Mouse (Mus musculus) hindbrain, embryonic 11.5 days (tissue): ENCODE measurements around the gene Atm. TPM values are rescaled to one million over a fixed set of nuclear protein-coding genes. Genes with fewer than 3 reads are reported as not detected.

Experiments used
- ATAC-seq: fragments of 200-750 bp; cut with Nextera tagmentation; 2 replicates; pipeline ENCODE4 v1.8.0; 2017; ENCODE audit warnings: mild to moderate bottlenecking, moderate TSS enrichment, moderate library complexity; ENCODE audit not compliant: low FRiP score
- DNase-seq: peaks from one replicate; pipeline ENCODE4 v3.0.0-alpha.2; 2015; ENCODE audit warnings: low spot score
- H3K27ac ChIP-seq: fragments of 300-500 bp; sonication (generic); 2 replicates; pipeline ENCODE4 v1.5.1; 2014; ENCODE audit warnings: mild to moderate bottlenecking, low read depth, low read length
- H3K27me3 ChIP-seq: fragments of 300-500 bp; sonication (generic); 2 replicates; pipeline ENCODE4 v1.6.1; 2014; ENCODE audit warnings: mild to moderate bottlenecking, low read length, moderate library complexity, mixed read lengths; ENCODE audit not compliant: control insufficient read depth, insufficient read depth
- H3K36me3 ChIP-seq: fragments of 300-500 bp; sonication (generic); 2 replicates; pipeline ENCODE4 v1.6.1; 2014; ENCODE audit warnings: mild to moderate bottlenecking, low read length, moderate library complexity, mixed read lengths; ENCODE audit not compliant: control insufficient read depth, insufficient read depth
- H3K4me1 ChIP-seq: fragments of 300-500 bp; sonication (generic); replicated peaks from 2 replicates; pipeline ENCODE4 v1.6.1; 2014; ENCODE audit warnings: low read length, mixed read lengths; ENCODE audit not compliant: control insufficient read depth, insufficient read depth
- H3K4me2 ChIP-seq: fragments of 300-500 bp; sonication (generic); replicated peaks from 2 replicates; pipeline ENCODE4 v1.6.1; 2014; ENCODE audit warnings: mild to moderate bottlenecking, low read depth, low read length
- H3K4me3 ChIP-seq: fragments of 300-500 bp; sonication (generic); 2 replicates; pipeline ENCODE4 v1.5.1; 2014; ENCODE audit warnings: low read depth, low read length
- H3K9ac ChIP-seq: fragments of 300-500 bp; sonication (generic); 2 replicates; pipeline ENCODE4 v1.6.1; 2014; ENCODE audit warnings: low read depth, low read length
- H3K9me3 ChIP-seq: fragments of 300-500 bp; sonication (generic); 2 replicates; pipeline ENCODE4 v1.6.1; 2016; ENCODE audit warnings: low read length; ENCODE audit not compliant: control insufficient read depth
- WGBS: fragments of 180-500 bp; shearing (Covaris S2); extraction: QIAGEN DNeasy Blood & Tissue Kit; methylation state at CpG from one replicate; pipeline ENCODE4 v1.1.7; 2014; 5-methylcytosine and 5-hydroxymethylcytosine counted together
- polyA plus RNA-seq: library from polyadenylated mRNA; unstranded; fragments of >200 nt; fragmentation: Nextera tagmentation; extraction: Ambion mirVana; gene quantifications from 2 replicates; pipeline ENCODE4 v1.2.1, GENCODE M21; 2014

Gene Atm
- polyA plus RNA-seq, 1 experiment from 2014 or later = 23.3 TPM

DNA sequence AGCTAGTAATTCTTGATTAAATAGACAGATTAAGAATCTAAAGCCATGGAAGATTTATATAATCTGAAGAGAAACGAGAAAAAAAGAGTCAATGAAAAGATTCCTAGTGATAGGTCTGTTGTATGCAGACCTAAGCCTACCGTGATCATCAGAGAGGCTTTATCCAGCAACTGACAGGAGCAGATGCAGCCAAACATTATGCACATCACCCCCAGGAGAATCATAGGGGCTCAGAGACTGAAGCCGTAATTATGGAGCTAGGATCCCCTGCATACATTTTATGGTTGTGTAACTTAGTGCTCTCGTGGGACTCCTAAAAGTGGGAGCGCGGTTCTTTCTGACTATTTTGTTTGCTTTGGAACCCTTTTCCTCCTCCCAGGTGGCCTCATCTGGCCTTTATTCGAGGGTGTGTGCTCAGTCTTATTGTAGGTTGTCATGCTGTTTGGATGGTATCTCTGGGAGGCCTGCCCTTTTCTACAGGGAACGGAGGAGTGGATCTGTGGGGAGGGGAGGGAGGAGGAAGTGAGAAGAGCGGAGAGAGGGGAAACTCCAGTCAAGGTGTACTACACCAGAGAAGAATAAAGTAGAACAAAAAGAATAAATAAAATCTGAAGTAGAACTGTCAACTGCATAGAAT lies 19.0 kb downstream of the Atm start:
- Histone ChIP-seq H3K9ac (no peak overlapping the region), H3K4me2 (no peak overlapping the region), H3K27ac (no peak overlapping the region), H3K27me3 (no peaks in the 10 kb centered on the region), H3K4me1 (no peaks in the 10 kb centered on the region), H3K4me3 (no peak overlapping the region), H3K36me3 (no peaks in the 10 kb centered on the region), H3K9me3 (no peaks in the 10 kb centered on the region)
- WGBS = 79% methylated on average over 9 of the region's 9 CpGs
- no peak for ATAC-seq
- no peak for DNase-seq

DNA sequence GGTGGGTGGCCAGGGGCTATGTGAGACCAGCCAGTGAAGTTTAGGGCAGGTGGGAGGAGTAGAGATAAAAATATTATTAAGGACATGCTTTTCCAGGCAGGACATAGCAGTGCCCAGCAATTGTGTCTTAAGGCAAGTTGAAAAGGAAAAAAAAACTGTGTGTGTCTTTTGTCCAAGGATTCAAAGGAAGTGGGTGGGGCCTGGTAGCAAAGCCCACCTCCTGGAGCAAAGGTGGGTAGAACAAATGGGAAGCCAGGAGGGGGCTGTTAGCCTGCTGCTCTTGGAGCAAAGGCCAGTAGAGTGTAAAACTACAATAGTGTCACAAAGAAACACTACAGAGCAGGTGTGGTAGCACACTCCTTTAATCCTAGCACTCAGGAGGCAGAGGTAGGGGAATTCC lies 22.4 kb downstream of the Atm start:
- no peak for DNase-seq
- H3K27me3 ChIP-seq = no peaks in the 10 kb centered on the region
- no peaks in the 10 kb centered on the region for H3K9me3 ChIP-seq
- H3K4me2 ChIP-seq = no peak overlapping the region
- H3K4me3 ChIP-seq = no peak overlapping the region
- no peaks in the 10 kb centered on the region for H3K36me3 ChIP-seq
- no peak for ATAC-seq
- H3K4me1 ChIP-seq = no peaks in the 10 kb centered on the region
- H3K27ac ChIP-seq = no peak overlapping the region
- no peak overlapping the region for H3K9ac ChIP-seq

DNA sequence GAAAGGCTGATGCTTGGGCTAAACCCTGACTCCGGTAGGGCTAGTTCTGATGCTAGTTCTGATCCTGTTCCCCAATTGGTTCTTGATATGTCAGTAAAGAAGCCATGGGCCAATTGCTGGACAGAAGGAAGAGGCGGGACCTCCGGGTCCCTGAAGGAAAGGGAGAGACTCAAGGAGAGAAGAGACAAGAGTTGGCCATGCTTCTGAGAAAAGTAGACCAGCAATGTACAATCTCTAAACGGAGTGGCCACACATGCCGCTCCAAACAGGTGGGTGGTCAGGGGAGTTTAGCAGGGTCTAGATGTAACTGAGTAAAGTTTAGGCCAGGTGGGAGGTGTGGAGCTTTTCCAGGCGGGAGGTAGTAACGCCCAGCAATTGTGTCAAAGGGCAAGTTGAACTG lies 28.5 kb downstream of the Atm start:
- Histone ChIP-seq H3K36me3 (no peaks in the 10 kb centered on the region), H3K9me3 (no peaks in the 10 kb centered on the region), H3K4me1 (no peaks in the 10 kb centered on the region), H3K27ac (no peak overlapping the region), H3K4me3 (no peak overlapping the region), H3K9ac (no peak overlapping the region), H3K4me2 (no peak overlapping the region), H3K27me3 (no peaks in the 10 kb centered on the region)
- 90% methylated on average over 7 of the region's 7 CpGs for WGBS
- ATAC-seq = no peak
- no peak for DNase-seq

DNA sequence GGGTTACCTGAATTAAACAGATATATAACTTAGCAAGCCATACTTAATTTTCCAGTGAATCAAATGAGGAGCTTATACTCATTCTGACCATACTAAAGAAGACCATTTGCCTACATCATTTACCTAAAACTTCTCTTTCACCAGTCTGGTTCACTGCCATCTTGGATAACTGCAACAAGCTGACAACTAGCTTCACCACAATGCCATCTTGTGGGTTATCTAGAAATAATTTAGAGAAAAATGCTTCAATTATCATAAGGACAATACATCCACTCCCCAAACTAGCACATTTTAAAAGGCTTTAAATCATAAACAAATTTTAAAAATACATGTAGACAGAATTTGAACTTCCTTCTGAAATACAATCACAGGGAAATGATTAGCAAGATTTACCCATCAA lies 50.7 kb downstream of the Atm start:
- H3K36me3 ChIP-seq = no peaks in the 10 kb centered on the region; the same call in 1 of the 2 replicates
- H3K9ac ChIP-seq = no peak overlapping the region
- no peaks in the 10 kb centered on the region for H3K9me3 ChIP-seq
- H3K27ac ChIP-seq = no peak overlapping the region
- no peaks in the 10 kb centered on the region for H3K27me3 ChIP-seq
- H3K4me2 ChIP-seq = no peak overlapping the region
- H3K4me1 ChIP-seq = no peaks in the 10 kb centered on the region
- DNase-seq (no peak), ATAC-seq (no peak)
- no peak overlapping the region for H3K4me3 ChIP-seq

DNA sequence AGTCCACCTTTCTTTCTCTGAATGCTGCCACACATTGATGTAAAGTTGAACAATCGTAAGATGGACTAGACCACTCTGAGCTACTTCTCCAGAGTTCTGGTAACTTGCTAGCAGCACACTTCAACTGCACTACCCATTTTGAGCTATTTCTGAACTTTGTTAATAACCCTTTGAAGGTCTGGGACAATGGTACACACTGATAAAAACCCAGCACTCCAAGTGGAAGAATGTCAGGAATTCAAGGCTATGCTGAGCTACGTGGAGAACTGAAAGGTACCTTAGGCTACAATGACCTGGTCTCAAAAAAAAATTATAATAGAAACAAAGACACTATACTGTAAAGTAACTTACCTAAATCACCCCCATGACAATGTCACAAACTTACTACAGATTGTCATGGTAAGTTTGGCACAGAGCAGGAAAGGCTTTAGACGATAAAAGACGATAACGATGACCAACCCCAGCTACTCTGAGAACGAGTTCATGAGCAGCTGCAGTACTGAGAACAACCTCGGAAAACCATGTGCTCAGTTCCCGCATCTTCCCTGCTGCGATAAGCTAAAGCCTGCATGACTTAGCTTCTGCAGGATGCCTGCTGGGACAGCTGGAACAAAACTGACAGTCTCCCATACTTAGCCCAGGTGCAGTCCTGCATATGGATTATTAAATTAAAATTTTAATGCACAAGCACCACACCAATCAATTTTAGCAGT lies 63.6 kb downstream of the Atm start:
- Histone ChIP-seq H3K27ac (no peak overlapping the region), H3K4me1 (no peaks in the 10 kb centered on the region), H3K4me2 (no peak overlapping the region), H3K4me3 (no peak overlapping the region), H3K27me3 (no peaks in the 10 kb centered on the region), H3K36me3 (no peaks in the 10 kb centered on the region), H3K9me3 (no peaks in the 10 kb centered on the region), H3K9ac (no peak overlapping the region)
- ATAC-seq (no peak), DNase-seq (no peak)
- WGBS = 93% methylated on average over 9 of the region's 9 CpGs

DNA sequence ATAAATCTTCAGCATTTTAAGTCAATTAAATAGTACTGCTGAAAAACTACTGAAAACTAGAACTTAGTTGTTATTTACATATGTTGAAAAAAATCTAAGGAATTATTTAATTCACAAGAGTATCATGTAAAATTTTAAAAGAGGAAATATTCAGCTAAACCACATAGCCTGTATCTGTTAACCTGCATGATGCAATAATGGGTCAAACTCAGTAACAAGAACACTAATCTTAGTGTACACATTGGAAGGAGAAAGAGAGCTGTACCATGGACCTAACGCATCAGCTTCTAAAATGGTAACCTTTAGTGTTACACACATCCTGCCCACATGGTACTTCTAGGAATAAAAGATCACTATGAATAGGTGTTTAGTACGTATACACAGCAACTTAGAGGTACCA lies 84.5 kb downstream of the Atm start:
- Histone ChIP-seq H3K9ac (no peak overlapping the region), H3K9me3 (no peaks in the 10 kb centered on the region), H3K4me1 (no peaks in the 10 kb centered on the region), H3K4me3 (no peak overlapping the region), H3K36me3 (no peaks in the 10 kb centered on the region), H3K27ac (no peak overlapping the region), H3K27me3 (no peaks in the 10 kb centered on the region), H3K4me2 (no peak overlapping the region)
- ATAC-seq (no peak), DNase-seq (no peak)
- 97% methylated on average over 2 of the region's 2 CpGs for WGBS

DNA sequence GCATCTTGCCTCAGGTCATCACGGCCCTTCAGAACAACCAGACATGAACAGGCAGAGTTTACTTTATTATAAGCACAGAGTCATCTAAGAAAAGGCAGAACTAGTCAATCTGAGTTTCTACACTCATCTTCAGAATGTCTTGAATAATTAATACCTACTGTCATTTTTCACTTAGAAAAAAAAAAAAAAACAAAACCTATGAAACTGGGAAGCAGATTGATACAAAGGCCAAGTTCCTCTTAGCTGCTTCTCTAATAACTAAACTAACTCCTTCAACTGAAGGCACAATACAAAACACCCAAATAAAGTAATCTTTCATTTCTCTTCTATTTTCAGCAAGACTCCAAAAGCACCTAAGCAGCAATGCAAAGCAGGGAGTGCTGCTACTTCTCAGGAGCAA lies 85.9 kb downstream of the Atm start:
- Histone ChIP-seq H3K4me3 (no peak overlapping the region), H3K27ac (no peak overlapping the region), H3K9ac (no peak overlapping the region), H3K4me1 (no peaks in the 10 kb centered on the region), H3K27me3 (no peaks in the 10 kb centered on the region), H3K36me3 (no peaks in the 10 kb centered on the region), H3K4me2 (no peak overlapping the region), H3K9me3 (no peaks in the 10 kb centered on the region)
- 90% methylated on average over 1 of the region's 1 CpGs for WGBS
- ATAC-seq = no peak
- DNase-seq = no peak

DNA sequence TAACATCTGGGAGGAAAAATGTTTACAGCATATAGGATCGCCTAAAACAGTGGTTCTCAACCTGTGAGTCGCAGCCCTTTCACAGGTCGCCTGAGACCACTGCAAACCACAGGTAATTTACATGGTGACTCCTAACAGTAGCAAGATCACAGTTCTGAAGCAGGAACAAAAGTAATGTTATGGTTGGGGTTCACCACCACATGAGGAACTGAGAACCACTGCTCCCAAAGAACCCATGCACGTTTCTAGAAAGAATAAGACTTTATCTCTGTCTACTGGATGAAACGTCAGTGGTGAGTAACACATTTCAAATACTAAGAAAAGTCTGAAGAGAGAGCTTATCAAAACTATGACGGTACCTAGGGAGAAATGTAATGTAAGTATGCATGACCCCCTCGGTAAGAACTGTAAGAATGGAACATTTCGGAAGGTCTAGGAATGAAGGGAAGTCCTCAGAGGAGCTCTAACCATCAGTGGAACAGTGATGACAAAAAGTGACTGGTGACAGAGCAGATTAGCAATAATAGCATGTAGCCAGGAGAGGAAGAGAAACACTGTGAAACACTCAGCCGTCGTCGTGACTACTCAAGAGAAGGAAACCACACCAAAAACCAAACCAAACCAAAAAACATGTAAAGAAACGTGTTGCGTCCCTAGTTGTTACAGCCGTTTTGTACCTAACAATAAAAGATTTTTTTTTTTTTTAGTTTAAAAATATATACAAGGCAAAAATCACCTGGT lies 100.5 kb downstream of the Atm start:
- no peak overlapping the region for H3K9ac ChIP-seq
- H3K9me3 ChIP-seq = no peaks in the 10 kb centered on the region
- 91% methylated on average over 14 of the region's 14 CpGs for WGBS
- no peak overlapping the region for H3K27ac ChIP-seq
- H3K4me1 ChIP-seq = no peaks in the 10 kb centered on the region
- no peaks in the 10 kb centered on the region for H3K27me3 ChIP-seq
- H3K4me3 ChIP-seq = no peak overlapping the region
- H3K36me3 ChIP-seq = no peaks in the 10 kb centered on the region
- H3K4me2 ChIP-seq = no peak overlapping the region
- DNase-seq = no peak
- ATAC-seq = no peak

DNA sequence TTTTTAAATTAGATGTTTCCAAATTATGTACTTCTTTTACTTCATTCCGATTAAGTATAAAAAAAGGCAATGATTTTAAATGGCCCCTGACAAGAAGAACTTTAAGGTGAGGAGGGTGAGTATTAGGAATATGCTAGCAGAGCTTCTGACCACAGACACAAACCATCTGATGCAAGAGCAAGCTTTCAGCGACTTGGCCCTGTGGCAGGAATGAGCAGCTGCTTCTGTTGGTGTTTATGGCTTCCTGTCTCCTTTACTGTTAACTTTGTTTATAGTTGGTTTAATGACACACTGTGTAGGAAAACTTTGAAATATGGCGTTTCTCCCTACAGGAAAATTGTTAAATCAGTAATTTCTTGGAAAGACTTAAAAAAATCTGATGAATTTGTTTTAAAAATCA lies 108.9 kb downstream of the Atm start:
- Histone ChIP-seq H3K36me3 (no peaks in the 10 kb centered on the region), H3K9me3 (no peaks in the 10 kb centered on the region), H3K27ac (no peak overlapping the region), H3K27me3 (no peaks in the 10 kb centered on the region), H3K9ac (no peak overlapping the region), H3K4me1 (no peaks in the 10 kb centered on the region), H3K4me2 (no peak overlapping the region), H3K4me3 (no peak overlapping the region)
- ATAC-seq (no peak), DNase-seq (no peak)
- WGBS = 84% methylated on average over 3 of the region's 3 CpGs
